Mouse (Mus musculus): ENCODE data around the gene Hbq1b. TPM values are rescaled to one million over a fixed set of nuclear protein-coding genes. Genes with fewer than 3 reads are reported as not detected.
"Not testable (repeated sequence)": the region's sequence is repeated elsewhere in the genome, so short reads cannot be mapped to it uniquely, and the experiment has no call there.

Gene Hbq1b
- polyA plus RNA-seq (2012; rRNA removed) = 1.0 and 1.8 TPM in 2 replicates

DNA sequence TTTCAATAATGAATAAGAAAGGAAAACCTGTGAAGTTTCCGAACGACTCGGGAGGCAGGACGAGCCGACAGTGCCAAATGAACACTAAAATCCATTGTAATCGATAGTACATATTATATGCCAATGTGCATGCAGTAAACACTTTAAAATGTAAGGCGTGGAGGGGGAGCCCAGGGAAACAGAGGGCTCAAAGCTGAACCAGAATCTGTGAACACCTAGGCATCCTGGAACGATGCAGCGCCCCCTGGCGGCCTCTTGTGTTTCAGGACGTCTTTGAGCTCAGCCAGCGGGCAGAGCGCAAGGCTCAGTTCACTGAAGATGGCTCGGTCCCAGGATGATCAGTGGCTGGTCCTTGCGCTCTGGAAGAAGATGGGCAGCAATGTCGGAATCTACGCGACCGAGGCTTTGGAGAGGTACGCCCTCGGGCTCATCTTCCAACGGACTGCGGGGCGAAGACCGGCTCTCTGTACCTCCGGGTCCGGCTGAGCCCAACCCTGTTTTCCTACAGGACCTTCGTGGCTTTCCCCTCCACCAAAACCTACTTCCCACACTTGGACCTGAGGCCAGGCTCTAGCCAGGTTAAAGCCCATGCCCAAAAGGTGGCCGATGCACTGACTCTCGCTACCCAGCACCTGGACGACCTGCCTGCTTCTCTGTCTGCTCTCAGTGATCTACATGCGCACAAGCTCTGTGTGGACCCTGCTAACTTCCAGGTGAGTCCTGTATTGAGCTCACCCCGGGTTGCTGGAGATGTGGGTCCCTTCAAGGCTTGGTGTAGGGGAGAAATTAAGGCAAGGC, at the start of gene Hbq1b:
Gene Hbq1b, plus strand, starts transcription at position 271 of the 798 bp plus-strand sequence.
- DNase-seq = peak; percentile 78 to 85
- not testable (repeated sequence) for H3K27ac ChIP-seq (ENCODE audit: insufficient read depth, low read length); H3K4me1 ChIP-seq (ENCODE audit: control insufficient read depth, insufficient read depth, low read length); H3K27me3 ChIP-seq (ENCODE audit: control insufficient read depth, insufficient read depth, low read length)
- H3K4me3 ChIP-seq (replicated peaks; ENCODE audit: insufficient read depth, low read depth, low read length) = peak within 1 kb of the TSS; percentile 49
- WGBS = 20% methylated on average over 31 of the region's 33 CpGs
- TF ChIP-seq CTCF (IDR thresholded peaks at IDR 0.05; ENCODE audit: borderline replicate concordance, insufficient read depth, low read depth, low read length) = peak; percentile 63; the same call in 1 of the 2 replicates

DNA sequence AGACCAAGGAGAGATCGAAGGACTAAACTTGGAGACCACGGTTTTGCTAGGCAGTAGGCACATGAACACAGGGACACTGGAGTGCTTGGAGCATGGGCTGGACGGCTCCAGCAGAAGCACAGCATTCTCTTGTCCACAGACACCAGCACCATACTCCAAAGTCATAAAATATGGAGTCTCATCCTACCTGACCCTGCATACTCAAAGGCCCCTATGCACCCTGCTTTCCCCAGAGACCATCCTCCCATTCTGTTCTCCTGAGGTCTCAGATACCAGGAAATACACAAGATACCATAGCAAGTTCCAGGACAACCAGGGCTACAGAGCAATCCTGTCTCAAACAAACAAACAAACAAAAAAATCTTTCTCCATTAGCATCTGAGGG, 49.4 kb upstream of the Hbq1b start:
- TF ChIP-seq POLR2A (IDR thresholded peaks at IDR 0.05; ENCODE audit: borderline replicate concordance, insufficient read depth, low read length) (no peak), CTCF (IDR thresholded peaks at IDR 0.05; ENCODE audit: borderline replicate concordance, insufficient read depth, low read depth, low read length) (no peak)
- Histone ChIP-seq H3K27ac (ENCODE audit: insufficient read depth, low read length) (no peak overlapping the region), H3K4me1 (ENCODE audit: control insufficient read depth, insufficient read depth, low read length) (peaks cover 49% of the 10 kb centered on the region), H3K4me3 (replicated peaks; ENCODE audit: insufficient read depth, low read depth, low read length) (no peak overlapping the region), H3K27me3 (ENCODE audit: control insufficient read depth, insufficient read depth, low read length) (no peaks in the 10 kb centered on the region)
- WGBS = 51% methylated on average over 3 of the region's 3 CpGs
- DNase-seq = no peak

DNA sequence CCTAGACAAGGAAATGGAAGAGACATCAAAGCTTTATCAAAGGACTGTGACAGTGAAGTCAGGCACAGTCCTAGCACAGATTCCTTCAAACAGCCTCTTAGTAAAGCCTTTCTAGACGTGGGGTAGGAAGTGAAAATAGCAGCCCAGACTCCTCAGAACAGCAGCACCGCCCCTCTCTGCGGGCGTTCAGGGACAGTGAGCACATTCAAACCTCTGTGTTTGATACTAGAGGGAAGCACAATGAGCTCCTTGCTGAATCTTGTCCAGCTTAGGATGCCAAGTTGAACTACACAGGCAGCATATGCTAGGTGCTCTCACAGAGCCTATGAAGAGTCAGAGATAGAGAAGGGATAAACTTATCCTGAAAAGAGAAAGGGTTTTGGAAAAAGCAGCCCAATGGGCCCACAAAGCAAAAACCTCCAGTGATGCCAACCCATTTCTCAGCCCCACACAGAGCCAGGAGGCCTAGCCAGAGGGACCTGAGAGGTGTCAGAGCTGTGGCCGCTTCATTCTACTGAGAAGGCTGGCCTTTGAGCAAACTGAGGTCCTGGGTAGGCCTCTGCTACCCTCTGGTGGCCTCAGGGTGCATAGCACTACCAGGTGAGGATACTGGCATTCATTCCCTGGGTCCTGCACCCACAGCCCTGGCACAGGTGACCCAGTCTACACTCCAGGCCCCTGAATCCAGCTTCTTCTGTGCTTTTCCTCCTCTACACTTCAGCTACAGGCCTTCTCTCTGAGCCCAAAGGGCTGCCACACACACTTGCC, 48.5 kb upstream of the Hbq1b start:
- DNase-seq = peak; percentile 80 to 89
- H3K4me1 ChIP-seq (ENCODE audit: control insufficient read depth, insufficient read depth, low read length) = peaks cover 41% of the 10 kb centered on the region
- H3K4me3 ChIP-seq (replicated peaks; ENCODE audit: insufficient read depth, low read depth, low read length) = no peak overlapping the region
- TF ChIP-seq POLR2A (IDR thresholded peaks at IDR 0.05; ENCODE audit: borderline replicate concordance, insufficient read depth, low read length) (no peak), CTCF (IDR thresholded peaks at IDR 0.05; ENCODE audit: borderline replicate concordance, insufficient read depth, low read depth, low read length) (peak; percentile 100)
- 62% methylated on average over 5 of the region's 5 CpGs for WGBS
- no peaks in the 10 kb centered on the region for H3K27me3 ChIP-seq (ENCODE audit: control insufficient read depth, insufficient read depth, low read length)
- no peak overlapping the region for H3K27ac ChIP-seq (ENCODE audit: insufficient read depth, low read length)

DNA sequence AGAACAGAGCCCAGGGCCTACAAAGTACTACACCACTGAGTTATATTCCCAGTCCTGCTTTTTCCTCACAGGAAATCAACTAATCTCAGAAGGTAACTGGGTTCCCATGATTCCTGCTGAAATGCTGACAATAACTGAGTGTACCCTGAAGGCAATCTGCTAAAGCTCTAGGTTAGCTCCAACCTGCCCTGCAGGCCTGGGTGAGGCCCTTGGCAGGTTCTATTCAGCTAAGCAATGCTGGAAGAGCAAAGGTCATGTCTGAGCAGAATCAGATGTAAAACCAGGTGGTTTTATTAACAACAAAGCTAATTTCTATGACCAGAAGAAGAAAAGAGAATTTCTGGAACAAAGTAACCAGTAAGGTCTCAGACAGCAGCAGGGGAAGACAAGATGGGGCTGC, 45.4 kb upstream of the Hbq1b start:
- Histone ChIP-seq H3K4me1 (ENCODE audit: control insufficient read depth, insufficient read depth, low read length) (peaks cover 15% of the 10 kb centered on the region), H3K27ac (ENCODE audit: insufficient read depth, low read length) (no peak overlapping the region), H3K4me3 (replicated peaks; ENCODE audit: insufficient read depth, low read depth, low read length) (no peak overlapping the region), H3K27me3 (ENCODE audit: control insufficient read depth, insufficient read depth, low read length) (no peaks in the 10 kb centered on the region)
- DNase-seq = no peak
- TF ChIP-seq POLR2A (IDR thresholded peaks at IDR 0.05; ENCODE audit: borderline replicate concordance, insufficient read depth, low read length) (no peak), CTCF (IDR thresholded peaks at IDR 0.05; ENCODE audit: borderline replicate concordance, insufficient read depth, low read depth, low read length) (no peak)

DNA sequence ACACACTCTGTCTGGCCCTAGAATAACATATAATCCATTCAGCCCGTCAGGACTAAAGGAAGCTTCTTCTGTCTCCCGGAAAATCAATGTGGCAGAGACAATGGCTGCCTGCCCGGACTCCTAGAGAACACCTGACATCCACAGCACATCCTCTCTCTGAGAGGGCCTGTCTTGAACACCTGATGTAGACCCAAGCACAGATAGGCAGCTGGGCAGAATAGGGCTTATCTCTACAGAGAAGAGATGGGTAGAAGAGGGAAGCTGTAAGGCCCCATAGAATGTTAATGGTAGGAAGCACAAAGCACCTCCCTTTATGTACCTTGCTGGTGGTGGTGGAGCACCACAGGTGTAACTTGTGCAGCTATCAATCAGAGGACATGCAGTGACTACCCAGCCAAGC, 44.6 kb upstream of the Hbq1b start:
- H3K4me1 ChIP-seq (ENCODE audit: control insufficient read depth, insufficient read depth, low read length) = peaks cover 7% of the 10 kb centered on the region
- TF ChIP-seq POLR2A (IDR thresholded peaks at IDR 0.05; ENCODE audit: borderline replicate concordance, insufficient read depth, low read length) = no peak
- no peak for TF ChIP-seq CTCF (IDR thresholded peaks at IDR 0.05; ENCODE audit: borderline replicate concordance, insufficient read depth, low read depth, low read length)
- H3K27ac ChIP-seq (ENCODE audit: insufficient read depth, low read length) = no peak overlapping the region
- WGBS = 79% methylated on average over 3 of the region's 3 CpGs
- no peak for DNase-seq
- H3K4me3 ChIP-seq (replicated peaks; ENCODE audit: insufficient read depth, low read depth, low read length) = no peak overlapping the region
- no peaks in the 10 kb centered on the region for H3K27me3 ChIP-seq (ENCODE audit: control insufficient read depth, insufficient read depth, low read length)

DNA sequence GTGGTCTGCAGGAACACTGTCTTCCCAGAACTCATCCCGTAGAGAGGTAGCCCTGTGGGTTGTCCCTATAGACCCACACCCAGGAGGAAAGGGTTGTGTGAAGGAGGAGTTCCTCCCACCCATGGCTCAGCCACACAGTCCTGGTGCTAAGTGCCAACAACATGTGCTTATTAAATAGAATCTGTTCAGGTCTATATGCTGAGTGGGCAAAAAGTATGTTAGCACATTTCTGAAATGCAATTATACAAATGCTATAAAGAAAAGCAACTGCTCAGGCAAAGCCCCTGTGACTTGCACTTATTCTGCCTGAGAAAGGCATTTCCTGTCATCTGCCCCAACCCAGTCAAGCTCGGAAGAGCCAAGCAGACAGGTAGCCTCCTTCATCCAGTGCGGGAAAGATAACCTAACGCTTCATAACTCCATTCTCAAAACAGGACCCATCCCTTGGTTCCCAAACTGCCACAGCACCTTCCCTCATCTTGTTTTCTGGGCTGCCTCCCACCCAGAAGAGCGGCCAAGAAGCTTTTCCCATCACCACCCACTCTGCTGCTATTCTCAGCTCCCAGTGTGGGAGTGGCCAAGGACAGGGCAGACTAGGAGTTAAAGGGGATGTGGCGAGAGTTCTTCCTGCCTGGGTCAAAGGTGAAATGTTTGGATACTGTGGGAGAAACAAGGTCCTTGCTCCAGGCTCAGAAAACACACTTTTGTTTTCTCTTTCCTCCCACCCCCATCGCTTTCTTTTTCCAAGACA, 43.4 kb upstream of the Hbq1b start:
- no peaks in the 10 kb centered on the region for H3K4me1 ChIP-seq (ENCODE audit: control insufficient read depth, insufficient read depth, low read length)
- H3K27me3 ChIP-seq (ENCODE audit: control insufficient read depth, insufficient read depth, low read length) = no peaks in the 10 kb centered on the region
- DNase-seq = no peak
- no peak for TF ChIP-seq POLR2A (IDR thresholded peaks at IDR 0.05; ENCODE audit: borderline replicate concordance, insufficient read depth, low read length)
- no peak for TF ChIP-seq CTCF (IDR thresholded peaks at IDR 0.05; ENCODE audit: borderline replicate concordance, insufficient read depth, low read depth, low read length)
- H3K27ac ChIP-seq (ENCODE audit: insufficient read depth, low read length) = no peak overlapping the region
- H3K4me3 ChIP-seq (replicated peaks; ENCODE audit: insufficient read depth, low read depth, low read length) = no peak overlapping the region
- WGBS = 83% methylated on average over 7 of the region's 7 CpGs

DNA sequence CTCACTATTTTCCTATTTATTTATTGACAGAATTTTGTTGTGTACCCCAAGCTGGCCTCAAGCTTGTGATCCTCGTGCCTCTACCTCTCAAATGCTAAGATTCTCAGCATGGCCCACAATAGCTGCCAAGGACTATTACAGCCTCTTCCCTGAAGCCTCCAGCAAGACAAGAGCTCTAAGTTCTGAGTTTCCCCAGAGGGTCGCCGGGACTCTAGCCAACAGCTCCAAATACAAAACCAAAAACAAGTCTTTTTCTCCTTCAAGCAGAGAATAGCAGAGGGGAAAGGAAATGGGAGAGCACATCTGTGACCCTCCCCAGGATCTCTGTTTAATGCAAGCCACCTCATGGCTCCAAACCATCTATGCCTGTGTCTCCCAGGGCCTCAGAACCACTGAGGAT, 42.7 kb upstream of the Hbq1b start:
- WGBS = 52% methylated on average over 3 of the region's 3 CpGs
- no peak for DNase-seq
- H3K4me1 ChIP-seq (ENCODE audit: control insufficient read depth, insufficient read depth, low read length) = no peaks in the 10 kb centered on the region
- no peaks in the 10 kb centered on the region for H3K27me3 ChIP-seq (ENCODE audit: control insufficient read depth, insufficient read depth, low read length)
- H3K4me3 ChIP-seq (replicated peaks; ENCODE audit: insufficient read depth, low read depth, low read length) = no peak overlapping the region
- H3K27ac ChIP-seq (ENCODE audit: insufficient read depth, low read length) = no peak overlapping the region
- TF ChIP-seq POLR2A (IDR thresholded peaks at IDR 0.05; ENCODE audit: borderline replicate concordance, insufficient read depth, low read length) = no peak
- TF ChIP-seq CTCF (IDR thresholded peaks at IDR 0.05; ENCODE audit: borderline replicate concordance, insufficient read depth, low read depth, low read length) = no peak

All from cerebellum, adult 2 months (tissue).